Mouse (Mus musculus): Measurements from ENCODE around the gene Tgm6.

DNA sequence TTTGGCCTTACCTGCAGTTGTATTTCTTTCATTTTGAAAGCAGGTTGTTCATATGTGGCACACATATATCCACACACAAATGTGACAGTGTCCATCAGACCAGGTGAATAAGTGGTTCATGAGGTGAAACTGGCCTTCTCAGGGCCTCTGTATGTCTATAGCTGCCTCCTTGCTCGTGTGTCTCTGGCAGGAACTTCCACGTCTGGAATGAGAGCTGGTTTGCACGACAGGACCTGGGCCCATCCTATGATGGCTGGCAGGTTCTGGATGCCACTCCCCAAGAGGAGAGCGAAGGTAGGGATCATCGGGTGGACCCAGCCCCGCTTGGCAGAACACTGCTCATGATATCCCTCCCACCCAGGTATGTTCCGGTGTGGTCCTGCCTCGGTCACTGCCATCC is 30.8 kb downstream of the Tgm6 start:
- TF ChIP-seq POLR2A (IDR thresholded peaks at IDR 0.05; ENCODE audit: borderline replicate concordance, control insufficient read depth, low read depth, low read length) (no peak), CTCF (IDR thresholded peaks at IDR 0.05; ENCODE audit: control insufficient read depth, insufficient read depth, low read length) (no peak)
